Mouse (Mus musculus) gastrocnemius, adult 18-20 months (tissue): Measurements from ENCODE around the gene Psmb5. TPM values are rescaled to one million over a fixed set of nuclear protein-coding genes. Genes with fewer than 3 reads are reported as not detected.
"Not testable (repeated sequence)": the region's sequence is repeated elsewhere in the genome, so short reads cannot be mapped to it uniquely, and the experiment has no call there.

ENCODE experiments used
- DNase-seq: peaks from one replicate; pipeline ENCODE4 v3.0.0; 2021; ENCODE audit warnings: low spot score
- total RNA-seq, 2 experiments: library from RNA; stranded (reverse); gene quantifications; 2 replicates each; pipeline ENCODE4 v1.2.3; 2021

The Psmb5 gene
- total RNA-seq, 2 experiments from 2014 or later: 162 to 169 TPM

DNA sequence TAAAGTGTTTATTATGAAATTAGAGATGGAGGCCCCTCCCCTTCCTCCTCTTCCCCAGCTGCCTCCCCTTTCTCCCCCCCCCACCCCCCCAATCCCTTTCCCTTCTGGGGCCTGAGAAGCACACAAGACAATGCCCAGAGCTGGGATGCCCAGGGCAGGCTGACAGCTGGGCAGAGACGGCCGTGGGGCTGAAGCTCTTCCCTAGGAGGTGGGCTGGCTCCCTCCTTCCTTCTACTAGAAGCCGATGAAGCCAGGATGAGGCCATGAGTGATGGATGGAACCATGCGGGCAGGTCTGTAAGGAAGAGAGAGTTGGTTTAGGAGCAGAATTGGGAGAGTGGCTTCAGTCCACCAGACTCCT is 13.4 kb upstream of the Psmb5 start:
- no peak for DNase-seq

GRCm38 (mm10) chr14:54630583-54631239 is 12.9 kb upstream of the Psmb5 start:
- DNase-seq: no peak

- no peak for DNase-seq
Measured at GRCm38 (mm10) chr14:54629797-54630196, 12.0 kb upstream of the Psmb5 start.

- DNase-seq: no peak
Measured at GRCm38 (mm10) chr14:54628103-54628502, 10.3 kb upstream of the Psmb5 start.

- DNase-seq: no peak
Measured at GRCm38 (mm10) chr14:54624976-54625375, 7.2 kb upstream of the Psmb5 start.

GRCm38 (mm10) chr14:54623334-54623733 is 5.5 kb upstream of the Psmb5 start:
- DNase-seq: no peak

GRCm38 (mm10) chr14:54621133-54621532 is 3.3 kb upstream of the Psmb5 start, which contains the start of gene Psmb11:
TSS of gene Psmb11 (plus strand) at chr14:54621433.
- no peak for DNase-seq

- no peak for DNase-seq
Measured at GRCm38 (mm10) chr14:54617152-54617896, 498 bp downstream of the Psmb5 start.

DNA sequence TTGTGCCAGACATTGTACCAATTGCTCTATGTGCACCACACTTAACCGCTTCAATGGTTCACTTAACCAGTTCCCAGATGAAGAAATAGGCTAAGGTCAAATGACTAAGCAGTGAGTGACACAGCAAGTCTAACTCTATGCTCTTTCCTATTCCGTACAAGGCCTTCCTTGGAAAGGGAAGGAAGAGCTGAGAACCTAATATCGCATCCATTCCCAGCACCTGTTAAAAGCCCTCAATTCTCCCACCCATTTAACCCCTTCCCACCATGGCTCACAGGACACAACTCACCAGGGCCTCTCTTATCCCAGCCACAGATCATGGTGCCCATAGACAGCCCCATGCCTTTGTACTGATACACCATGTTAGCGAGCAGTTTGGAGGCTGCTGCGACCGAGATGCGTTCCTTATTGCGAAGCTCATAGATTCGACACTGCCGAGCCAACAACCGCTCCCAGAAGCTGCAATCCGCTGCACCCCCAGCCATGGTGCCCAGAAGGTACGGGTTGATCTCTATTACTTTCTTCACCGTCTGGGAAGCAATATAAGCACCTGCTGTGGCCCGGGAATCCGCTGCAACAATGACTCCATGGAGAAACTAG is 1.5 kb downstream of the Psmb5 start:
- DNase-seq: no peak

DNA sequence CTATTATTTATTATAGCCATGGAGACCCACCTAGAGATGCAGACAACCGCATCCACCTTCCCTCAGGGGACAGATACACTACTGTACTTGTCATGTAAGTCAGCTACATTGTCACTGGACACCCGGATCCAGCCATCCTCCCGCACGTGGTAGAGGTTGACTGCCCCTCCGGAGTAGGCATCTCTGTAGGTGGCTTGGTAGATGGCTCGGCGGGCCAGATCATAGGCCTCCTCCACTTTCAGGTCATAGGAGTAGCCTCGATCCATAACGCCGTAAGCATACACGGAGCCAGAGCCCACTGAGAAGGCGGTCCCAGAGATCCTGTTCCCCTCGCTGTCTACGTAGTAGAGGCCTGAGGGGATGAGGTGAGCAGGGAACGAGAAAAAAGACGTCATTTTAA is 3.7 kb downstream of the Psmb5 start:
- not testable (repeated sequence) for DNase-seq

GRCm38 (mm10) chr14:54610648-54611047 is 7.2 kb downstream of the Psmb5 start:
- DNase-seq: no peak

DNA sequence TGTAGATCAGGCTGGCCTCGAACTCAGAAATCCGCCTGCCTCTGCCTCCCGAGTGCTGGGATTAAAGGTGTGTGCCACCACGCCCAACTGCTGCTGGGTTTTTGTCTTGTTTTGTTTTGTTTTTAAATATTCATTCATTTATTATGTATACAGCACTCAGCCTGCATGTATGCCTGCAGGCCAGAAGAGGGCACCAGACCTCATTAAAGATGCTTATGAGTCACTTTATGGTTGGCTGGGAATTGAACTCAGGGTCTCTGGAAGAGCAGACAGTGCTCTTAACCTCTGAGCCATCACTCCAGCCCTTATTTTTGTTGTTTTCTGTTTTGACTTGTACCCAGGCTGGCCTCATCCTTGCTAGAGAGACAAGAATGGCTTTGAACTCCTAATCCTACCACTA is 7.9 kb downstream of the Psmb5 start:
- DNase-seq: no peak

GRCm38 (mm10) chr14:54609245-54609644 is 8.6 kb downstream of the Psmb5 start:
- no peak for DNase-seq

DNA sequence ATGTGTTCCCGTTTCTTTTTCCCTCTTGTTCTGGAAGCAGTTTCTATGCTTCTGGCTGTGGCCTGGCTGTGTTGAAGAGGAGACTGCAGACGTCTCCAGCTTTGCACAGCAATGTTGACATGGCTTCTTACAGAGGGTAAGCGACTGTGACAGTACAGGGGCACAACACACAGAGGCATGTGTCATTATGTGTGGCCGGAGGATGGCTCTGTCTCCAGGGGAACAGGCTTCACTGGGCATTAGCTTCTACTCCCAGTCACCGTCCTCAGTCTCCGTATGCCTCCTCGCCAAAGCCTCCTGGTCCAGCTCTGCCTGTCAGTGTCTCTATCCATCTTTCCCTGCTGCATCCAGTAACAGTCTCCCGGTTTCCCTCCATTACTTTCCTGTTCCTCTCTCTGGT is 10.6 kb downstream of the Psmb5 start:
- no peak for DNase-seq

DNA sequence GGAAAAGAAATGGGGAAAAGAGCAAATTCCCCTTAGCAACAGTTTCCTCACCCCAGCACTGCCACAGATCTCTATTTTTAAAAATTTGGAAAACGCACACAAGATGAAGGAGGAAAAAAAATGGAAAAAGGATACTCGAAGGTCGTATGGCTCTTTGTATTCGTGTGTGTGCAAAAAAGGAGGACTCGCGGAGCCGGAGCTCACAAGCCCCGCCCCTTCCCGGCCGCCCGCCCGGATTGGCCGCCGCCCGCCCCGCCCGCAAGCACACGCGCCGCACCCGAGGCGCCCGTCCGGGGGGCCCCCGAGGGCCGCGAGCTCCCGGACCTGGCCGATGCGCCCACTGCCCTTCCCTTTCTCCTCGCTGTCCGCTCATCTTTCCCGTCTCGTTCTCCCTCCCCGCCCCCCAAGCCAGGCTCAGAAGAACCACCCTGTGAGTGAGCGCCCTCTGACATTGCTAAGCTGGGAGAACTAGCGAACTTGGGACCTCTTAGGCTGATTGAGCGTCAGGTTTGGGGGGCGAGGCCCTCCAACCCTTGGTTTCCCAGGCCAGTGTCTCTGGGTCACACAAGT is 12.0 kb downstream of the Psmb5 start, which contains the start of gene 4931414P19Rik:
TSS of gene 4931414P19Rik (minus strand) at position 242 of the 570 bp plus-strand sequence.
- peak; percentile 77 for DNase-seq

DNA sequence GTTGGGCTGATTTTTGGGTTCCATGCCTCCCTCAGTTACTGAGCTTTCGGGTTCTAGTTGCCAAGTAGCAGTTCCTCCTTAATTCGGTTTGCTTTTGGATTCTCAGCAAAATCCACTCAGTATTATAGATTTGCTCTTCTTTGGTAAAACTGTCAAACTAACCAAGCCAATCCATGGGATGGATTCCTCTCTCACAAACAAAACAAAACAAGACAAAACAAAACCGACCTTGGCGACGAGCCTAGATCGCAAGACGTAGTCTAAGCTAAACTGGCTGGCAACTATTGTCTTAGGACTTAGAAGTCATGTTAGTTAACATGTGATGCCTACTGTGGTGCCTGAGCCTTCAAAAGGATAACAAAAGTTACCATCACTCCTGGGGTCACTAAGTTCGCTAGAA is 14.1 kb downstream of the Psmb5 start:
- DNase-seq: no peak

DNA sequence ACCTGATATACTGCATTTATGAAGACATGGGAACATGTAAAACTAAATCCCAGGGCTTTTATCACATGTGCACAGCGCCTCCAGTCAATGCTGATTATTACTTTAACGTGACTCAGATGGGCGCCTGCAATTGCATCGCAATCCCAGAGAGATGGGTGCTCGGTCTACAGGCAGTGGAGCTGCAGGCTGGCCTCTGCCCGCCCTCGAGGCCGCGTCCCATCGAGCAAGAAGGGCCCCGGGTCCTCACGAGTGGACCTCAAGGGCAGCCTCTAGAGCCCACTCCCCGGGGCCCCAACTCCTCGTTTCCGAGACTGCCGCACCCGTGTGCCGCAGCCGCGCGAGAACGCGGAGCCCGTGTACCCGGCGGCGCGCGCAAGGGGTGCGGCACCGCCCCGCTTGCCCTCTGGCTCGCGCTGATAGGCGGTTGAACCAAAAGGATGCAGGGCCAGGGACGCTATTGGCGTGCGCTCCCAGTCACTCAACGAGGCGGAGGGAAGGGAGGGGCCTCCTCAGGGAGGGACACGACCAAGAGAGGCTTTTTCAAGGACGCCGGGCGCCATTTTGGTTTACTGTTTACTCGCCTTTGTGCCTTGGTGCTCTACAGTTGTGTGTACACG is 14.7 kb downstream of the Psmb5 start:
- peak; percentile 96 for DNase-seq

GRCm38 (mm10) chr14:54602613-54603012 is 15.2 kb downstream of the Psmb5 start:
- no peak for DNase-seq

GRCm38 (mm10) chr14:54601601-54602000 is 16.2 kb downstream of the Psmb5 start:
- DNase-seq: no peak

- DNase-seq: no peak
Measured at GRCm38 (mm10) chr14:54597084-54597483, 20.7 kb downstream of the Psmb5 start.

DNA sequence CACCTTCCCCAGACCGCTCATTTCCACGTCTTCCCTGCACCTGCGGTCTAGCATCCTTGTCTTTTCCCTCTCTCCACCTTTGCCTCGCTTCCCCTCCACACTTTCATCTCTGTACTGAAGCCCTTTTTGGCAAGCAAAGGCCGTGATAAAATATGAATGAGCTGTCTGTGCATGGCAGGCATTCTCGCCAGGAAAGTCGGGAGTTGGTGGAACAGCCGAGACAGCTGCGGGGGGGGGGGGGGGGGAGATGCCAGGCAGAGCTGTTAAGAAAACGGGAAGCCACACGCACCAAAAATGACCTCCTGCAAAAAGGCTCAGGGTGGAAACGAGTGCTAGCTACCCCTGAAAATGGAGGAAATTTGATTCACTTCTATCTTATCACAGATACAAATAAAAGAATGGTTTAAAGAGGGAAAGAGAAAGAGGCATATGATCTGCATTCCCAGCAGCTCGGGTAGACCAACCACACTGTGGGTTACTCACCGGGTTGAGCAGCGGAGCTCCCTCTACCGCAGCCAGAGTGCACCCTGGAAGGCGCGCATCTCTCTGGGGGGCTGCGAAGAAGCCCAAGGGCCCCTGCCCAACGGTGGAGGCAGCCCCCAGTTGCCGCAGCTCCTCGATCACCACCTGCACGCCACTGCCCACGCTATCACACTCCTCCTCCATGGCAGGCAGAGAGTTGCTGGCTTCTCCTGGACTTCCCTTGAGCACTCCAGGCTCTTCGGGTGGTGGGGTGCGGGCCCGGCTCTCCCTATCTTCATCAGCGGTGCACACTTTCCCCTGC is 23.0 kb downstream of the Psmb5 start:
- DNase-seq: no peak
